Mouse (Mus musculus): Measurements from ENCODE around the gene Eef2.

DNA sequence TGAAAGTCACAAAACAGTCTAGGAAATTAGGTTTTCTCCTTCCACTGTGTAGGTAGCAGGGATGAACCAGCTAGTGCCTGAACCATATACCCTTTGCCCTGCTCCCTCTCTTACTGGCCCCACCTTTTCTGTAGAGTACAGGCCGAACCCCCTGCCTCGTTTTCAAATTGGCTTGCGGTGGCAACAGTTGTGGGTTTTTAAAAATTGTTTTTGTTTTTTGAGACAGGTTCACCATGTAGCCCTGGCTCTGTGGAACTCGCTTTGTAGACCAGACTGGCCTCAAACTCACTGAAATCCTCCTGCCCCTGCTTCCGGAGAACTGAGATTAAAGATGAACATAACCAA, 8.4 kb upstream of the Eef2 start:
- TF ChIP-seq POLR2A (IDR thresholded peaks at IDR 0.05; ENCODE audit: insufficient read depth, low read length) (no peak), CTCF (IDR thresholded peaks at IDR 0.05; ENCODE audit: low read depth, low read length) (no peak)

All from ES-Bruce4 (cell line).